Mouse (Mus musculus): ENCODE measurements around the gene Blvrb. TPM values are rescaled to one million over a fixed set of nuclear protein-coding genes. Genes with fewer than 3 reads are reported as not detected.
A peak's percentile ranks its signal among the peaks of the same experiment; 100 is the strongest.

Blvrb gene
- 36.4 and 59.7 TPM in 2 replicates for total RNA-seq (2014; rRNA removed; ENCODE audit: low replicate concordance)
- polyA plus RNA-seq (2015; fragmentation: Nextera tagmentation; extraction: Ambion mirVana) = 33.3 and 34.4 TPM in 2 replicates

DNA sequence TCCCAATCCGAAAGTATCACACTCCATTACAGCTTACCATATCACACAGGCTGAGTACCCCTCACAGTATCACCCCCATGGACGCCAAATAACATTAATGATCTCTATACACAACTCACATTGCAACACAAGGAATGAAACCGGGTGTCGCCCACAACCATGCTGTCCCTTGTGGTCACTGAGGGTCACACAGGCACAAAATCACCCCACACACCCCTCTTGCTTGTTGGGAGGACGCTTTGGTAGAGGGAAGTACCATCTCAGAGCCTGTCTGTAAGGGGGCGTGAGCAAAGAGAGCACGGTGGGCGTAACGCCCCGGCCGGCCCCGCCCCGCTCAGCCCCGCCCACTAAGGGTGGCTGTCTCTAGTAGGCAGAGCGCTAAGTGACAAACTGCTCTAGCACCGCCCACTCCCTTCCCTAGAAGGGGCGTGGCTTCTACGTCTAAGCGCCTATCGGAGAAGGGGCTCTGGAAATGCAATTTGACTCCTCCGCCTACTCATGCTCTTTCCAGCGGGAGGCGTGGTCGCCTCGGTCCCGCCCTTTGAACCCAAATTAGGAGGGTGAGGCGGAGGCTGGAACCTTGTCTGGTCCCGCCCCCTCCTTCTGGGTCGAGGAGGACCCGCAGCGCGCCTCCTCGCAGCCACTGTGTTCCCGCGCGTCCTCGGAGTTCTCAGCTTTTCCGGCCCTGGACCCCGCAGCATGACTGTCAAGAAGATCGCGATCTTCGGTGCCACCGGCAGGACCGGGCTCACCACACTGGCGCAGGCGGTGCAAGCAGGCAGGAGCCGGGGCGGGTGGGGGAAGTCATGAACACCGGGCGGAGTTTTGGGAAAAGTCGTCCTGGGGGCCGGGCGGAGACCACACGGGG is at the start of gene Blvrb, which contains the start of gene Sptbn4:
Blvrb (plus strand) TSS at position 560 of the 868 bp plus-strand sequence.
Sptbn4 (minus strand) TSS at position 268 of the 868 bp plus-strand sequence.
- ATAC-seq (ENCODE audit: insufficient read depth, low read depth) (peak; percentile 97), DNase-seq (ENCODE audit: low spot score) (peak; percentile 100)
- Histone ChIP-seq H3K27me3 (ENCODE audit: control insufficient read depth, insufficient read depth, low read length) (0 out of 2 replicates have a peak, but pooled peaks cover 15% of the 10 kb centered on the region), H3K36me3 (replicated peaks; ENCODE audit: control insufficient read depth, insufficient read depth, low read length) (no peaks in the 10 kb centered on the region), H3K4me2 (ENCODE audit: low read depth, low read length) (peak within 1 kb of the TSS; percentile 83), H3K4me1 (ENCODE audit: control insufficient read depth, insufficient read depth) (peaks cover 6% of the 10 kb centered on the region), H3K9me3 (replicated peaks; ENCODE audit: control insufficient read depth, low read length) (no peaks in the 10 kb centered on the region), H3K4me3 (ENCODE audit: low read depth, low read length) (peak within 1 kb of the TSS; percentile 53), H3K27ac (ENCODE audit: low read depth) (peak within 1 kb of the TSS; percentile 43), H3K9ac (replicated peaks; ENCODE audit: low read depth, low read length) (peak within 1 kb of the TSS; percentile 40)
- TF ChIP-seq EP300 (IDR thresholded peaks at IDR 0.05; ENCODE audit: low read depth) (no peak), CTCF (IDR thresholded peaks at IDR 0.05; ENCODE audit: low read depth) (peak; percentile 38)
- under 1% methylated on average over 54 of the region's 54 CpGs for WGBS

GRCm38 (mm10) chr7:27400545-27400944 is 47.2 kb upstream of the Blvrb start:
- peaks cover 88% of the 10 kb centered on the region for H3K27me3 ChIP-seq (ENCODE audit: control insufficient read depth, insufficient read depth, low read length)
- H3K9ac ChIP-seq (replicated peaks; ENCODE audit: low read depth, low read length) = no peak overlapping the region

DNA sequence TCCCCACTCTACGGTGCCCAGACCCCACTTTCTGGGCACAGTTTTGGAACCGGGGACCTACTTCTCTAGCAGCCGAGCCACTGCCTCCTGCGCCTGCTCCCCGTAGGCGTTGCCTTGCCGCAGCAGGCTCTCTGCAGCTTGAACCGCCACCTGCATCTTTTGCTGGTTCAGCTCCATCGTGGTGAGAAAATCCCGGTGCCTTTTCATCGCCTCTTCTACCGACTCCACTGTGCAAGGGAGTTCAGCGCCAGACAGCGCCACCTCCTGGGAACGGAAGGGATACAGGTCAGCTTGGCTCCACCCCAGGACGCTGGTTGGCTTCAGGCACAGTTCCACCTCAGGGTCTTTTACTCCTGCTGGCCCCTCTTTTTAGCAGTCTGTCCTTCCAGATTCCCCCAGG is 45.1 kb upstream of the Blvrb start:
- TF ChIP-seq EP300 (IDR thresholded peaks at IDR 0.05; ENCODE audit: low read depth) = no peak
- peak; percentile 64 for TF ChIP-seq CTCF (IDR thresholded peaks at IDR 0.05; ENCODE audit: low read depth)
- peak; percentile 55; the same call in 1 of the 2 replicates for ATAC-seq (ENCODE audit: insufficient read depth, low read depth)
- H3K27ac ChIP-seq (ENCODE audit: low read depth) = no peak overlapping the region
- H3K4me3 ChIP-seq (ENCODE audit: low read depth, low read length) = no peak overlapping the region
- peaks cover 9% of the 10 kb centered on the region; the same call in 1 of the 2 replicates for H3K9me3 ChIP-seq (replicated peaks; ENCODE audit: control insufficient read depth, low read length)
- H3K9ac ChIP-seq (replicated peaks; ENCODE audit: low read depth, low read length) = no peak overlapping the region
- H3K27me3 ChIP-seq (ENCODE audit: control insufficient read depth, insufficient read depth, low read length) = peaks cover 87% of the 10 kb centered on the region
- H3K36me3 ChIP-seq (replicated peaks; ENCODE audit: control insufficient read depth, insufficient read depth, low read length) = no peaks in the 10 kb centered on the region
- 9% methylated on average over 16 of the region's 16 CpGs for WGBS
- no peak for DNase-seq (ENCODE audit: low spot score)
- no peaks in the 10 kb centered on the region for H3K4me1 ChIP-seq (ENCODE audit: control insufficient read depth, insufficient read depth)
- H3K4me2 ChIP-seq (ENCODE audit: low read depth, low read length) = no peak overlapping the region

More at GRCm38 (mm10) chr7:27400545-27400944, 47.2 kb upstream of the Blvrb start:
- ATAC-seq (ENCODE audit: insufficient read depth, low read depth) (no peak), DNase-seq (ENCODE audit: low spot score) (no peak)
- peaks cover 7% of the 10 kb centered on the region; the same call in 1 of the 2 replicates for H3K9me3 ChIP-seq (replicated peaks; ENCODE audit: control insufficient read depth, low read length)
- H3K36me3 ChIP-seq (replicated peaks; ENCODE audit: control insufficient read depth, insufficient read depth, low read length) = no peaks in the 10 kb centered on the region
- WGBS = 62% methylated on average over 7 of the region's 7 CpGs
- H3K4me1 ChIP-seq (ENCODE audit: control insufficient read depth, insufficient read depth) = 0 out of 2 replicates have a peak, but pooled peaks cover 7% of the 10 kb centered on the region
- H3K4me2 ChIP-seq (ENCODE audit: low read depth, low read length) = no peak overlapping the region
- H3K27ac ChIP-seq (ENCODE audit: low read depth) = no peak overlapping the region
- H3K4me3 ChIP-seq (ENCODE audit: low read depth, low read length) = no peak overlapping the region
- TF ChIP-seq EP300 (IDR thresholded peaks at IDR 0.05; ENCODE audit: low read depth) (no peak), CTCF (IDR thresholded peaks at IDR 0.05; ENCODE audit: low read depth) (no peak)

- Histone ChIP-seq H3K36me3 (replicated peaks; ENCODE audit: control insufficient read depth, insufficient read depth, low read length) (no peaks in the 10 kb centered on the region), H3K4me2 (ENCODE audit: low read depth, low read length) (0 out of 2 replicates have a peak overlapping the region, but pooled peaks have one; percentile 1), H3K4me3 (ENCODE audit: low read depth, low read length) (0 out of 2 replicates have a peak overlapping the region, but pooled peaks have one; percentile 0), H3K9ac (replicated peaks; ENCODE audit: low read depth, low read length) (no peak overlapping the region), H3K4me1 (ENCODE audit: control insufficient read depth, insufficient read depth) (0 out of 2 replicates have a peak, but pooled peaks cover 4% of the 10 kb centered on the region), H3K9me3 (replicated peaks; ENCODE audit: control insufficient read depth, low read length) (peaks cover 9% of the 10 kb centered on the region; the same call in 1 of the 2 replicates), H3K27me3 (ENCODE audit: control insufficient read depth, insufficient read depth, low read length) (peaks cover 91% of the 10 kb centered on the region), H3K27ac (ENCODE audit: low read depth) (no peak overlapping the region)
- no peak for DNase-seq (ENCODE audit: low spot score)
- TF ChIP-seq EP300 (IDR thresholded peaks at IDR 0.05; ENCODE audit: low read depth) (no peak), CTCF (IDR thresholded peaks at IDR 0.05; ENCODE audit: low read depth) (no peak)
- no peak for ATAC-seq (ENCODE audit: insufficient read depth, low read depth)
- WGBS = 4% methylated on average over 68 of the region's 81 CpGs
Measured at GRCm38 (mm10) chr7:27404203-27404942, 43.4 kb upstream of the Blvrb start.

GRCm38 (mm10) chr7:27406481-27406880 is 41.3 kb upstream of the Blvrb start:
- H3K9ac ChIP-seq (replicated peaks; ENCODE audit: low read depth, low read length) = no peak overlapping the region

More at GRCm38 (mm10) chr7:27406481-27406880, 41.3 kb upstream of the Blvrb start:
- no peak overlapping the region for H3K4me2 ChIP-seq (ENCODE audit: low read depth, low read length)
- H3K9me3 ChIP-seq (replicated peaks; ENCODE audit: control insufficient read depth, low read length) = peaks cover 9% of the 10 kb centered on the region; the same call in 1 of the 2 replicates
- TF ChIP-seq EP300 (IDR thresholded peaks at IDR 0.05; ENCODE audit: low read depth) (no peak), CTCF (IDR thresholded peaks at IDR 0.05; ENCODE audit: low read depth) (peak; percentile 2; the same call in 1 of the 2 replicates)
- no peaks in the 10 kb centered on the region for H3K36me3 ChIP-seq (replicated peaks; ENCODE audit: control insufficient read depth, insufficient read depth, low read length)
- peaks cover 88% of the 10 kb centered on the region for H3K27me3 ChIP-seq (ENCODE audit: control insufficient read depth, insufficient read depth, low read length)
- DNase-seq (ENCODE audit: low spot score) (no peak), ATAC-seq (ENCODE audit: insufficient read depth, low read depth) (no peak)
- H3K4me3 ChIP-seq (ENCODE audit: low read depth, low read length) = no peak overlapping the region
- H3K4me1 ChIP-seq (ENCODE audit: control insufficient read depth, insufficient read depth) = 0 out of 2 replicates have a peak, but pooled peaks cover 4% of the 10 kb centered on the region
- H3K27ac ChIP-seq (ENCODE audit: low read depth) = no peak overlapping the region
- WGBS = 79% methylated on average over 7 of the region's 7 CpGs
